Mouse (Mus musculus) midbrain, postnatal 0 days (tissue): ENCODE measurements at regions not wholly inside any gene's neighbourhood (a gene's known extent, or its start where the extent isn't known, plus 50 kb on each side); places are given as distances from the start of the nearest gene placed in this dataset.
A peak's percentile ranks its signal among the peaks of the same experiment; 100 is the strongest.

Experiments used
- ATAC-seq: fragments of 200-750 bp; cut with Nextera tagmentation; 2 replicates; pipeline ENCODE4 v1.8.0; 2017; ENCODE audit warnings: moderate number of reproducible peaks, mild to moderate bottlenecking, moderate TSS enrichment, moderate library complexity; ENCODE audit not compliant: low FRiP score
- DNase-seq: peaks from one replicate; pipeline ENCODE4 v3.0.0-alpha.2; 2015; ENCODE audit warnings: low spot score
- H3K27ac ChIP-seq: fragments of 300-500 bp; sonication (generic); 2 replicates; pipeline ENCODE4 v1.5.1; 2014; ENCODE audit warnings: low read depth, mild to moderate bottlenecking, low read length, mixed read lengths
- H3K27me3 ChIP-seq: fragments of 300-500 bp; sonication (generic); 2 replicates; pipeline ENCODE4 v1.6.1; 2014; ENCODE audit warnings: low read length, control low read depth, mixed read lengths; ENCODE audit not compliant: insufficient read depth
- H3K36me3 ChIP-seq: fragments of 300-500 bp; sonication (generic); 2 replicates; pipeline ENCODE4 v1.6.1; 2014; ENCODE audit warnings: low read length, control low read depth, mixed read lengths; ENCODE audit not compliant: insufficient read depth
- H3K4me1 ChIP-seq: fragments of 300-500 bp; sonication (generic); 2 replicates; pipeline ENCODE4 v1.6.1; 2014; ENCODE audit warnings: mild to moderate bottlenecking, control low read depth, antibody characterized with exemption, low read length, mixed read lengths; ENCODE audit not compliant: insufficient read depth
- H3K4me2 ChIP-seq: fragments of 300-500 bp; sonication (generic); 2 replicates; pipeline ENCODE4 v1.6.1; 2014; ENCODE audit warnings: low read depth, mild to moderate bottlenecking, low read length, mixed read lengths; ENCODE audit not compliant: poor library complexity, severe bottlenecking
- H3K4me3 ChIP-seq: fragments of 300-500 bp; sonication (generic); 2 replicates; pipeline ENCODE4 v1.5.1; 2014; ENCODE audit warnings: low read depth, mild to moderate bottlenecking, low read length, moderate library complexity
- H3K9ac ChIP-seq: fragments of 300-500 bp; sonication (generic); replicated peaks from 2 replicates; pipeline ENCODE4 v1.6.1; 2014; ENCODE audit warnings: mild to moderate bottlenecking, low read length, moderate library complexity, mixed read lengths; ENCODE audit not compliant: poor library complexity, severe bottlenecking
- H3K9me3 ChIP-seq: fragments of 300-500 bp; sonication (generic); 2 replicates; pipeline ENCODE4 v1.6.1; 2016; ENCODE audit warnings: low read length, control low read depth
- CTCF ChIP-seq: IDR thresholded peaks from 2 replicates; pipeline ENCODE4 v1.5.1; 2016; ENCODE audit warnings: antibody characterized with exemption, mild to moderate bottlenecking
- WGBS: fragments of 180-500 bp; shearing (Covaris S2); extraction: QIAGEN DNeasy Blood & Tissue Kit; methylation state at CpG from one replicate; pipeline ENCODE4 v1.1.7; 2014; 5-methylcytosine and 5-hydroxymethylcytosine counted together

DNA sequence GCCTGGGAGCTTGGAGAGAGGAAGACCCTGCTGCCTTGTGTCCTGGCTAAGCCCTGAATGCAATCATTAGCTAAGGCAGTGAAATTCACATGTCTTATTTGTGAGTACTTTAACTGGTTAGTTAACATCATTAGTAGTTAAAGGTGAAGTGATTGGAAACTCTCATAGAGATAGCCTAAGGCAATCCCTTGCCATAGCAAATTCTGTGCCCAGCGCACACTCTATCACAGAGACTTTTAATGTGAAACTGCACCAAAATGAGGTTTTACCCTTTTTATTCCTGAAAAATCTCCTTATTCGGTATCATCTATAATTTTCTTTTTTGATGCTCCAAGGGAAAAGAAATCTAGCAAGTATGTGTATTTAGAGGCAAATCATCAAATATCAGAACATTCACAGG lies 451.6 kb downstream of the Gm21750 start:
- TF ChIP-seq CTCF = no peak
- ATAC-seq (no peak), DNase-seq (no peak)
- Histone ChIP-seq H3K27me3 (no peaks in the 10 kb centered on the region), H3K9ac (no peak overlapping the region), H3K4me3 (no peak overlapping the region), H3K9me3 (no peaks in the 10 kb centered on the region), H3K27ac (no peak overlapping the region), H3K4me2 (no peak overlapping the region), H3K4me1 (no peaks in the 10 kb centered on the region), H3K36me3 (no peaks in the 10 kb centered on the region)
- WGBS = 65% methylated on average over 2 of the region's 2 CpGs

DNA sequence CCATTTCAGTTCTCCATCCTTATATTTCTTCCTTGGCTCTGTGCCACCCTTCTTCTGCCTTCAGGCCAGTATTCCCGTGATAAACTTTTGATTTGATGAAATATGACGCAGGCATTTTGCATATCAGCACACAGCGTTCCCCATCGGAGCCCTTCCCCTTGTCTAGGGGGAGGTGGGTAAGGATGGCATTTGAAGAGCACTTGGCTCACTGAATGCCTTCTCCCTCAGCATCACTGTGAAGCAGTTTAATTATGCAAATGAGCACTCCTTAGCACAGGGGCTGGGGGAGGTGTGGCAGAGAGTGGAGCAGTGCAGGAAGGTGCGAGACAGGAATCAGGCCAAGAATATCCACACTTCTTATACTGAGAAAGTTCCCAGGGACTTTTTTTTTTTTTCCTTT lies 452.1 kb downstream of the Gm21750 start:
- Histone ChIP-seq H3K4me2 (peak overlapping the region; percentile 15; the same call in 1 of the 2 replicates), H3K4me1 (no peaks in the 10 kb centered on the region), H3K36me3 (no peaks in the 10 kb centered on the region), H3K9ac (no peak overlapping the region), H3K4me3 (no peak overlapping the region), H3K27ac (no peak overlapping the region), H3K9me3 (no peaks in the 10 kb centered on the region), H3K27me3 (no peaks in the 10 kb centered on the region)
- 39% methylated on average over 5 of the region's 5 CpGs for WGBS
- DNase-seq (peak; percentile 70), ATAC-seq (peak; percentile 72)
- TF ChIP-seq CTCF = no peak

DNA sequence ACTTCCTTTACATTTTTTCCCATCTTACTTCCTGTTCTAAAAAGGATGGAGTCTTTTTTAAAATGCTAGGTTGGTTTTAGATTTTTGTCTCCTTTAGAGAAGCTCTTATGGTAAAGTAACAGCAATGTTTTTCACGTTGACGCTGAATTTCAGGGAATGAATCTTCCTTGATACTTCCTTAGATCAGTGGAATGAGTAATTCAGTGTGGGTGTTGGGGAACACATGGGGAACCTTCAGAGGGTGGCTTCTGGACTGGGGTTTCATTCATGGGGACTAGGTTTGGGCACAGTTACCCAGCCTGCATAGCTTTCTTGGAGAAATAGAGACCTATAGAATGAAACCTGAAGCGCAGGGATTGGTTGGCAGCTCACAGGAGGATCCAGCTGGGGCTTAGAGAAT lies 452.5 kb downstream of the Gm21750 start:
- ATAC-seq (no peak), DNase-seq (no peak)
- H3K4me1 ChIP-seq = no peaks in the 10 kb centered on the region
- no peak for TF ChIP-seq CTCF
- H3K4me3 ChIP-seq = no peak overlapping the region
- H3K9ac ChIP-seq = no peak overlapping the region
- H3K4me2 ChIP-seq = no peak overlapping the region
- WGBS = 72% methylated on average over 3 of the region's 3 CpGs
- H3K27ac ChIP-seq = no peak overlapping the region
- no peaks in the 10 kb centered on the region for H3K27me3 ChIP-seq
- no peaks in the 10 kb centered on the region for H3K36me3 ChIP-seq
- no peaks in the 10 kb centered on the region for H3K9me3 ChIP-seq

DNA sequence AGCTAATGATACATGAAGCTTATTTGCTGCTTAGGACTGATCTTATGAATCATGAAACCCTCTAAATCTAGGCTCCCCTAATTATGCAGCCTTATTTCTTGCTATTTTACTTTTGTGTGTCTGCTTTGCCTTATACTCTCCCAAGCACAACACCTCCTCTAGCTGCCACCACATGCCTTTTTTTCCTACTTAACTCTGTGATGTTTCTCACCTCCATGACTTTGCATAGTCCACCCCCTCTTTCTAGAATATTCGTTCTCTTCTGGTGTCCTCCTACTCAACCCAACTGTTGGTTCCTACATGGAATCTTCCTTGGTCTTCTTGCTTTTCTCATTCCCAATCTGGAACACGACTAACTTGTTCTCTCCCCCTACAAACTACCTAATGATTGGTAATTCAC lies 456.7 kb downstream of the Gm21750 start:
- ATAC-seq (no peak), DNase-seq (no peak)
- Histone ChIP-seq H3K9me3 (no peaks in the 10 kb centered on the region), H3K4me3 (no peak overlapping the region), H3K36me3 (no peaks in the 10 kb centered on the region), H3K27ac (no peak overlapping the region), H3K4me1 (no peaks in the 10 kb centered on the region), H3K27me3 (no peaks in the 10 kb centered on the region), H3K4me2 (no peak overlapping the region), H3K9ac (no peak overlapping the region)
- no peak for TF ChIP-seq CTCF
- 73% methylated on average over 2 of the region's 2 CpGs for WGBS

DNA sequence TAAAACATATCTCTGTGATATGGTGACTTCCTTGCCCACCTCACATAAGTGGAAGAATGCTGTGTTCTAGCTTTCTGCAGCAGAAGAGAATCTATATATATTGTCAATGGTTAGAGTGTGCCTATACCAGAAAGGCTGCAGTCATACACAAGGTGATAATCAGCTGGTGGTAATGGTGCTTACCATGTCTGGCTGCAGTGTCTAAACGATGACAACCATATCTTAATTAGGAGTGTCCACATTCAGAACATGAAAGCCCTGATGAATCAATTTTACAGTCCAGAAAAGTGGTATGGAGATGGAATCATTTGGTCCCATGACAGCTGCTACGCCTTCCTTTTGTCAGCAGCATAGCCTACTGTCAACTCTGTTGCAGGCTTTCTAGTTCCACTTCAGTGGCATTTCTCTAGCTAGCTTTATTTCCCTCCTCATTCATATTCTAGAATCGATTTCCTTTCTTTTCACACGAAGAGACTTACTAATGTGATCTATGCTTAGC lies 484.2 kb downstream of the Gm21750 start:
- no peaks in the 10 kb centered on the region for H3K27me3 ChIP-seq
- H3K4me2 ChIP-seq = no peak overlapping the region
- ATAC-seq (no peak), DNase-seq (no peak)
- no peaks in the 10 kb centered on the region for H3K4me1 ChIP-seq
- no peak overlapping the region for H3K9ac ChIP-seq
- WGBS = 49% methylated on average over 4 of the region's 4 CpGs
- no peaks in the 10 kb centered on the region for H3K9me3 ChIP-seq
- no peak overlapping the region for H3K27ac ChIP-seq
- H3K4me3 ChIP-seq = no peak overlapping the region
- no peaks in the 10 kb centered on the region for H3K36me3 ChIP-seq
- TF ChIP-seq CTCF = no peak

DNA sequence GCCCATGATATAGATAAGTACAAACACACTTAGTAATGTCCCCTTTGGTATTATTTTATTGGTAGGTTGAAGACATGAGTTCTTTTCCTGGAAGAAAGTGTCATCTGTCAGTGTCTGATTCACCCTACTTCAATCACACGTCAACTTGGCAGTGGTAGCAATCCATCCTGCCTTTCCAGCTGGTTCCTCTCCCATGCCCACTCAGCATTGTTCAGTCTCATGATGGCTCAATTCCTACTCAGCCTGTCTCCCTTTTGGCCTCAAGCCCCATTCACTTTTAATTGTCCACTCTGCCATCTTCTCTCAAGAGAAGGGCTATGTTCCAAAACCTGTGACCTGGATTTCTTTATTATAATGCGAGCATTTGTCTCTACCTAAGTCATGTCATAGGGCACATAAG lies 474.4 kb upstream of the Htr2a start:
- DNase-seq (peak; percentile 11), ATAC-seq (no peak)
- Histone ChIP-seq H3K27me3 (no peaks in the 10 kb centered on the region), H3K4me2 (no peak overlapping the region), H3K36me3 (no peaks in the 10 kb centered on the region), H3K9ac (no peak overlapping the region), H3K4me1 (no peaks in the 10 kb centered on the region), H3K9me3 (no peaks in the 10 kb centered on the region), H3K4me3 (no peak overlapping the region), H3K27ac (no peak overlapping the region)
- WGBS = 89% methylated on average over 2 of the region's 2 CpGs
- no peak for TF ChIP-seq CTCF
